Mouse (Mus musculus): ENCODE data around the gene Cuzd1.
A peak's percentile ranks its signal among the peaks of the same experiment; 100 is the strongest.

Gene Cuzd1

DNA sequence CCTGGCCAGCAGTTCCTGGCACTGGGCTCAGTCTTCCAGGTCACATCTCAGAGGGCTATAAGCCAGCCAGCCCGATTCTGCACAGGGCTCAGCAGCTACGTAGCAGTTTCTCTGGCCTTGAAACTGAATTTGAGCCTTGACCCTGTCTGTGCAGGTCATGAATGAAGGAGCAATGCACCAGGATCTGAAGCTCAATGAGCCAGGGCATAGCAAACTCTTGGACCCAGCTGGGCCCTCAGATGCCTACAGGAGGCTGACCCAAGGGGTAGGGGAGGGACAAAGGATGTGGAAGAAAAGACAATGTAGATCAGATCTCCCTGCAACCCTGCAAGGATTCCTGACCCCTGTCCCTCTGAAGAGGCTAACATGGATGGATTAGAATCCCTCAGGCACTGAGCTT lies at the start of gene Cuzd1:
Cuzd1 (minus strand) TSS at position 101 of the 400 bp plus-strand sequence.
- no peak for DNase-seq

DNA sequence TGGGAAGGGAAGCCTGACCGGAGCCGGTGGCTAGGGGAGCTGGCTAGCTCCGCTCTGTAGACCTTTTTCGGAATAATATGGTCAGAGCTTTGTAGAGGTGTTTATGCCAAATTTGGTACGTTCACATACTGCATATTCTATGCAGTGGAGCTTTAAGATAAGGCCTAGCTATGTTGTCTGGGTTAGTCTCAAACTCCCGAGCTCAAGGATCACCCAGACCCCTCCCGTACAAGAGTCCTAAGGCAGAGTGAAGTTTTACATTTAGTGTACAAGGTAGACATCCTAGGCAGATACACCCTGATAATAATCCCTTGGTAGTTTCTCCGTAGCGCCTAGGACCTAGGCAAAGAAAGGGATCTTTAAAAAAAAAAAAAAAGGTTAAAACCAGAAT lies 49.4 kb upstream of the Cuzd1 start:
- DNase-seq, result no peak

DNA sequence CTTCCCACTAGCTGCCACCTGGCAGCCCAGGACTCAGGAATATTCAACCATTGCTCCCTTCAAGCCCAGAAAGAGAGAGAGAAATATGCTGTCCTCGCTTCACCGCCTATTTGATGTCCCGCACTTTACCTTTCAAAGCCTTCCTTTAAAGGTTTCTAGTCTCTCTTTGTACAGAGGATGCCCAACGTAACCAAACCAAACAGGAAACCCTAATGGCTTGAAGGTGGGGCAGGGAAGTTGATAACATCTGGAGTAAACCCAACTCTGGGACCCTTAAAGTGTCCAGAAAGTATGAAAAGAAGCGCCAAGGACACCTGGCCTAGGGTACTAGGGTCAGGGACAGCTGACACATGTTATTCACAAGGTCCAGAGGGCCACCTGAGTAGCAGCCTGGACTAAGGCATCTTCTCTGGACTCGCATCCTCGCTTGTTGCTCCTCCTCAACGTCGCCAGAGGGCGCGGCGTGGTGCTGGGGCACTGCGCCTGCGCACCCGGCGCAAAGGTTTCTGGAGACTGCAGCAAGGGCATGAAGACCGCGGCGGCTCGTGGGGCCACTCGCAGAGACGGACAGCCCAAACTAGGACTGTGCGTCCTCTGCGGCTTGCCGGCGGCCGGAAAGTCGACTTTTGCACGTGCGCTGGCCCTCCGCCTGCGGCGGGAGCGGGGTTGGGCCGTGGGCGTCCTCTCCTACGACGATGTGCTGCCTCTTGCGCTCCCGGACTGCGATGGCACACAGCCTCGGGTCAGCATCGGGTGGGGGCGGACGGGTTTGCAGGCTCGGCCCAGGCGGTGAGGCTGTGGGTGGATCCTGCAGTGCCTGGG lies 48.8 kb upstream of the Cuzd1 start, which contains the start of gene Pstk:
Pstk (plus strand) TSS at position 494 of the 822 bp plus-strand sequence.
- peak; percentile 82 to 85 for DNase-seq

DNA sequence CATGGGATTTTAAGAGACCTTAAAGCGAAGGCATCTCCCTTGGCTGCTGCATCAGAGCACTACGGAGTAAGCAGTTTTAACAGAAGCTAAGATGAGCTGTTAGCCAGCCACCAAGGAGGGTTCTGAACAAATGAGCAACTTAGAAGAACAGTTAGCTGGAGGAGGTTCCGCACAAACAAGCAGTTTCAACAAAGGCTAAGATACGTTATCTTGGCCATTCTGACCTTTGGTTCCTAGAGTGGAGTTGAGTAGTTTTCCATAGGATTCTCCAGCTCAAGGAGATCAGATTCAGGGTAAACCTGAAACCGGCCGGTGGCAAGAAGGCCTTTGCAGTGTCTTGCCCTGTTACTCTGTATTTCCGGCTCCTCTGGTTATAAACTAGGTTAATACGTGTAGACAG lies 42.0 kb upstream of the Cuzd1 start:
- no peak for DNase-seq

DNA sequence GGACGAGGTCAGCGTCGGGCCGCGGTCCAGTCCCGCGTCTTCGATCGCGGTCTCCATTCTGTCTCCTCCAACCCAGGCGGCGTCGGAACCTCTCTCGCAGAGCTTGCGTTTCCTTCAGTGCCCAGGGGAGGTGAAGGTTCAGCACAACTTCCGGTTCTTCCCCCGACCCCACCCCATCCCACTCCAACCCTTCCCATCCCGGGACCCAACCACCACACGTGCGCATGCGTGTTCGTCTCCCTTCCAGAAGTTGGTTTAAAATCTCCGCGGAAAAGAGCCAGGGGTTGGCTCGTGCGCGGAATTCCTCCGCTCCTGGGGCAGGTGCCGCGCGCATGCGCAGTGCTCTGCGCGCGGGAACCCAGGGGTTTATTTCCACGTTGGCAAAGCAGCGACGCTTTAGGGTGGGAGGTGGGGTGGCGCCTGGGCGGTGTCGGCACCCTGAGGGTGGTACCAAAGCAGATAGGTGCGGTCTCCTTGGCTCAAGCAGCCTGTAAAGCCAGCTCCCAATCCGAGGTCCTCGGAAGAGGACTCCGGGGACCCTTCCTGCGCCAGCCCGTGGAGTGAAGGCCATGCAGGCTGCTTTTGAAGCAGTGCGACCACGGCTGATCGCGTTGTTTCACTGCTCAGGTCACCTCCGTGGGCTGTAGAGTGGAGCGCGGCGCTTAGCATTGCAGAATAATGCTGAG lies 40.7 kb upstream of the Cuzd1 start, which contains the start of gene 2310057M21Rik:
2310057M21Rik (minus strand) TSS at position 145 of the 686 bp plus-strand sequence.
- peak; percentile 87 for DNase-seq

DNA sequence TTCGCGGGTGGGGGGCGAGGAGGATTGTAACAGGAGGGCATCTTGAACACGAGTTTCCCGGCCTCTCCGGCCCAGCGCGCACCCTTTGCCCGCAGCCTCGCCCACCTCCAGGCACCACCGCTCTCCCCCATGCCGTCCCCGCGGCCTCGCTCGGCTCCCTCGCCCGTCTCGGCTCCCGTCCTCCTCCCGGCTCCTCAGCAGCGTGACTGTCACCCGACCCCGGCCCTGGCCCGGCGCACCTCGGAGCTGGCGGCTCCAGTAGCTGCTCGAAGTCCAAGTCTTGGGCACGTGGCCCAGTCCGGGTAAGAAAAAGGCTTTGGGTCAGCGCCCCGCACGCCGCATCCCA lies 40.1 kb upstream of the Cuzd1 start:
- no peak for DNase-seq

DNA sequence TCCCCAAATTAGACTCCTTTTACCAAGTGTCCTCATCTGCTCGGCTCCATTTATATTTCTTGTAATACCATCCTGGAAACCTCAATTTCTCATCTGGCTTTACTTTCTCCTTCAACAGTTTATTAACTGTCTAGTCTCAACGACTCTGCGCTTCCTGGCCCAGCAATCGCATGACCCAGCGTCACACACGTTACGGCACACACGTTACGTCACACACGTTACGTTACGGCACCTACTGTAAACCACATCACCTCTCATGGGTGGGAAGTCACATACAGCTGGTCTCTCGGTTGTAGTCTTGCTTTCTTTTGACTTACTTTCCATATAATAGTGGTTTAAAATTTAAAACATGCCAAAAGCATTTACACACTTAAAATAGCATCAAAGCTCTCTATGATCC lies 34.0 kb upstream of the Cuzd1 start:
- DNase-seq, result no peak

DNA sequence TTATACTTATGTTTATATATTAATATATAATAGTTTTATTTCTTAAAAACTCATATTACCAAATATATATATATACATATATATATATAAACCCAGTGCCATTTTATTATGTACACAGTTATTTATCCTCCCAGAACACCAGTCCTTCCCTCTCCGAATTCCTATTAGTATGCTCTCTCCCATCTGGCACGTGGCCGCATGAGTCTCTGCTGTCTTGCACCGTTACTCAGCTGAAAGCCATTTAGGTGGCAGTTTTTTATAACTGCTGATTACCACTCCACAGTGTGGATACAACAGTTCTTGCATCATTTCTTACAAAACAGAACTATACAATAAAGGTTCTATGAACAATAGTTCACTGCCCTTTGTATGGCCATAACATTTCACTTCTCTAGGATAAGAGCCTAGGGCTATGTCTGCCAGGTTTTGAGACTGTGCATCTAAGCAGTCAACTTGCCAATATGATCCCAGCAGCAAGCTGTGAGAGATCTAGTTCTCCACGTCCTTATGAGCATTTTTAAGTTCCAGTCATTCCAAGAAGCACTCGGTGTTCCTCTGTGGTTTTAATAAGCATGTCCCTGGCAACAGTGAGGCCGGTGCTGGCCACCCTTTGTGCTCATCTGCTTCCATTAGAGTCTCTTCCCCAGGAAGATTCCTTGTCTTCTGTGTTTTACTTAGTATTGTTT lies 23.9 kb upstream of the Cuzd1 start:
- DNase-seq, result no peak

DNA sequence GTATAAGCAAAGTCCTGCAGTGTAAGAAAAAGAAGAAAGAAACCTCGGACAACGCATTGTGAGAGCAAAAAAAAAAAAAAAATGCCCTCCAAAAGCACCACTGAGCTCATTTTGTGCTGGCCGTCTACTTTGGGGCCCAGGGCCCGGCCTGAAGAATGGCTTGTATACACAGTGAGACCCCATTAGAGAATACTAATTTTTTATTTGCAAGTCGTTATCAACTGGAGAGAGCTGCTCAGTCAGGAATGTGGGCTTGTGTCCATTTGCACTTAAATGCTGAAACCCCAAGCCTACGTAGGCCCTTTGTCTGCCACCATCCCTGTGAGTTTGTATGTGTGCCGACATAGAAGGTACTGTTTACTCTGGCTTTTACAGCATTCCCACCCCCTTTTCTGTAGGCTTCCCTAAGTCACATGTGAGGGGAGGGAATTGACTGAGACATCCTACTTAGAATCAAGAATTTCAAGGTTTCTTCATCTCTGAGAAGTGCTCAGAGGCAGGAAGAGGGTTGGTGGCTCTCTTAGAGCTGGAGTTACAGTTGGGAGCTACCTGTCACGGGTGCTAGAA lies 15.5 kb upstream of the Cuzd1 start:
- no peak for DNase-seq

DNA sequence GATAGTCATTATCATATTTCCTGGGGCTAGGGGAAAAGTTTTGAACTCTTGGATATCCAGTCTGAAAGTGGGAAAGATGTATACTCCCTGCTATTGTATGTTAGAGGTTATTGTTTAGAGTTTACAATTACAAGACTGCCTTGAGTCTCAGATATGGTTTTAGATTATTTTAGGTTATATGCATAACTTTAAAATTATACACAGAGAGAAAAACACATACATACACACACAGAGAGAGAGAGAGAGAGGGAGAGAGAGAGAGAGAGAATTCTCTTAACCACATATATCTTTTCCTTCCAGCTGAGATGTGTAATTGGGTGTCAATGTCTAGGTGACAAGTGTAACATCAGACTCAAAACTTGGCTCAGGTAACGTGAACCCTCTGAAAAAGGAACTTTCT lies 11.5 kb upstream of the Cuzd1 start, which contains the start of gene Fam24a:
Fam24a (plus strand) TSS at position 301 of the 400 bp plus-strand sequence.
- no peak for DNase-seq

DNA sequence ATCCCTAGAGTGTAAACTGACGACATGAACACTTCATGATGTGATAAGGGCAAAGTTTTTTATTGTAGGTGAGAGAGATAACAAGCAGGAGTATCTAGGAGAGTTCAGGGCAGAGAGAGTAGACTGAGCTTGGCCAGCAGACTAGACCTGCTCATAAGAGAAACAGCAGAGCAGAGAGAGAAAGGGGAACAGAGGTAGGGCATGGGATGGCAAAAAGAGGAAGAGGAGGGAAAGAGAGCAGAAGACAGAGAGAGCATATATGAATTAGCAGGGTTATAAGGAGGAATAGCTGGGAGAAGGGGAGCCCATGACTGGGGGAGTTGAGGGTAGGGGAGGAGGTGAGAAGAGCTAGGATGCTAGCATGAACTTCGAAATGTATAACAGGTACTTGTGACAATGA lies 9.6 kb upstream of the Cuzd1 start:
- no peak for DNase-seq

DNA sequence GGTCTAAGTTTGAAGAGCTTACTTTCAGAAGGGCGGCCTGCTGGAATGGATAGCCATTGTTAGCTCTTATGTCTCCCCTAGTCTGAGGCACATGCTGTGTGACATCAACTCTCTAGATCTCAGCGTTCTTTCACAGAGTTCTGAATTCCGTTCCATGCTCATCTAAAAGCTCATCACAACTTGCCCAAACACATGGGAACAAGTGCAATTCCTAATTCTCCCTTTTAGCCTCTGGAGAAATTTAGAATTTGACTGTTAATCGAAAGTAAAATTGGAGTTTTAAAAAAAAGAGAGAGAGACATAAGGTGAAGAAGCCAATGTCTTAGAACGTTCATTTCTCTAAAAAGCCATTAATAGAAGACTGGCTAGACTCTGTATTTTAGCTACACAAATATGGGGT lies 7.3 kb upstream of the Cuzd1 start, which contains the start of gene Fam24b:
Fam24b (minus strand) TSS at position 101 of the 400 bp plus-strand sequence.
- no peak for DNase-seq

DNA sequence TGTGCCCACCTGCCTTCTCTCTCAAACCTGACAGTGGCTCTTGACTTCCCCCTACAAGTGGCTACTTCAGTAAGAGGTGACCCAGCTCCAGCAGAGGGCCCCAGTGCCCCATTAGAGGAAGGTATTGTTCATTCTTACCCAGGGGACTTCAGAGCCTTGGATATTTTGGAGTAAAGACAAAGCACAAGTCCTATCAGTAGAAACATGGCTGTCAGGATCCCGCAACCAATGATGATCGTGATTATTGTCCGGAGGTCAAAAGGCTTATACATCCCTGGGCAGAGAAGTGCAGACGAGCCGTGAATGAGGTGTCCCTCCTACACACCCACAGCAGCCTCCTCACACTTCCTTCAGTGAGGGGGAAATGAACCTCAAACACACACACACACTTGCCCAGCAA lies 5.0 kb upstream of the Cuzd1 start:
- no peak for DNase-seq

DNA sequence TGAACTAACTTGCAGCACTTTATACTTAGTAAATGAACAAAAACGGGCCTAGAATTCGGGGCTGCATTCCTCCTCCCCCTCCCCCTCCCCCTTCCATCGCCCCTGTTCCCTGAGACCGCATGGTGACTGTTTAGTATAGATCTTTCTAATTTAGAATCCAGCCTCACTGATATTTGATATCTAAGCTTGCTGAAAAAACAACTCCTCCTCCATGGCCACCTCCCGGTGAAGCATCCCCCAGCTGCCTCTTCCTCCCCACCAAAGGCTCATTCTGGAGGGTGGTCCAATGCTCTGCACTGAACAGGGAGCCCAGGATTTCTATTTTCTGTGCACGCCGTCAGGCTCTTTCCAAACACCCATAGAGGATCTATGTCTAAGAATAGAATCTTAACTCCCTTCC lies 3.8 kb downstream of the Cuzd1 start:
- no peak for DNase-seq

DNA sequence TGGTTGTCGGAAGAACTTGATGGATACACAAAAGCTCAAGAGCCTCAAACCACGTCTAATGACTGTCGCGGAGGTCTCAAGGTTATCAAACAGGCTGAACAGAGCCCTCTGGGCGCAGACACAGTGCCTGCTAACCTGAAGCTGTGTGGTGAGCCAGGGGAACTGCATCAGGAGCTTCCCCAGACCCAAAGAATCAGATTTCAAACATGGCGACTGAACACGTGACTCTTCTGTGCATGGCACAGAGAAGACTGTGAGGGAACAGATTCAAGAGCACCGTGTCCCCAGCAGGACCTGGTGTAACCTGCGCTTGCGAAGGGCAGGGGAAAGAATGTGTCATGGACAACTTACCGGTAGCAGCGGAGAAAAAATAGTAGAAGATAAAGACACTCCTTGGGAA lies 4.5 kb downstream of the Cuzd1 start:
- no peak for DNase-seq

DNA sequence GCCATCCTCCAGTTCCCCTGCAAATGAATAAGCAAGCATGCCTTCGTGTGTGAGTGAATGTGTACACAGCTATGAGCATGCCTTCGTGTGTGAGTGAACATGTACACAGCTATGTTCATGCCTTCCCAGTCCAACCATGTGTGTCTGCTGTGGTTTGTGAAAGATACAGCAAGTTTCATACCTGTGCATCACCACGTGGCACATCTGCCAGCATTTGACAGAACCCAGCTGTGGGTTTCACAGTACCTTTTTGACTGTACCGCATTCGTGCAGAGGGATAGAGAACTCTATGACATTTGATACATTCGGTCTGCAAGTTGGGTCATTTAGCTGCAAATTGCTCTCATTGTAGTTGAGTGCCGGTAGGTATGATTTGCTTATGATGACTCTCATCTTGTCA lies 7.6 kb downstream of the Cuzd1 start:
- no peak for DNase-seq

DNA sequence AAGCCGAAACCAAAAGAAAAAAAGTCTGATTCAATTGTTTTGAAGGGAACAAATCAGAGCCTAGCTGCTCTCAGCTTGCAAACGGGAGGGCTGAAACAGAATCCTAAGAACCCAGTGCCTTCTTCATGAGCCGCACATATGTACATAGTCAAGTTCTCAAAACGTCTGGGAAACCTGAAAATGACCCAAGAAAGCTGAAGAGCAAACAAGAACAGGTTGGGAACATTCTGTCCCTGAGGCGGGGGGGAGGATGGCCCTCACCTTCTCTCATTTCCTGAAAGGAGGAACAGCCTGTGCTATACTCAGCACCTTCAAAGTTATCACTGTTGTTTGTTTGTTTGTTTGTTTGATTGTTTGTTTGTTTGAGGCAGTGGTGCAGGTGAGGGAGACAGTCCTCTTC lies 15.4 kb downstream of the Cuzd1 start:
- no peak for DNase-seq

DNA sequence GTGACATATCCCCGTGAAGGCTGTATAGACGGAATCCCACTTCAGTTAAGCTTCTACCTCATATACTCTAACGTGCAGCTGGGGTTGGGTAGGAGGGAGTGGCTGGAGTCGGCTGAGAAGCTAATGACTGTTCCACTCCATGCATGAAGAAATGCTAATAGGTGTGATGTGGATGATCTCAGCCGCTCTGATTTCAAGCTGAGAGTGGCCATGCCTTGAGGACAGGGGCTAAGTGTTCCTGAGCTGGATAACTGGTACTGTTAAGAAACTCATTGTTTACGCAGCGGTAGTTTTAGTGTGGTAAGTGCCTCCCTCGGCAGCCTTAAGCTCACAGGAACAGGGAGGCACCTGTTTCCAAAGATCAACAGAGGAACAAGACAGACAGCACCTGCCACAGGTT lies 18.8 kb downstream of the Cuzd1 start:
- DNase-seq, result no peak

DNA sequence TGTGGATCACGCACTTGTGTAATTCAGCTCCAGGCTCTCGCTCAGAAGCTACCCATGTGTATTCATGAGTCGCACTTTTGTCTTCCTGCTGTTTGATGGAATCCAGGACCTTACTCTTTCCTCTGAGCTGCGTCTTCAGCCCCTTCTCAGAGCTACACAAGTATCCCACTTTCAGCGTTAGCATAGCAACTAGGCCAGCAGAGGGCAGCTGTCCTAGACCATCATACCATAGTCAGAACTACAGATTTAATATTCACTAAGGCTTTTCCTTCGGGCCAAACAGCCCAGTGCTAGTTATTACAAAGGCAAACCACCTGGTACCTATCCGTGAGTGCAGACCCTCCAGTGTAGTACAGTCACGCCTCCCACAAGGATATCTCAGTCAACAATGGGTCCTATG lies 24.9 kb downstream of the Cuzd1 start:
- DNase-seq, result no peak

DNA sequence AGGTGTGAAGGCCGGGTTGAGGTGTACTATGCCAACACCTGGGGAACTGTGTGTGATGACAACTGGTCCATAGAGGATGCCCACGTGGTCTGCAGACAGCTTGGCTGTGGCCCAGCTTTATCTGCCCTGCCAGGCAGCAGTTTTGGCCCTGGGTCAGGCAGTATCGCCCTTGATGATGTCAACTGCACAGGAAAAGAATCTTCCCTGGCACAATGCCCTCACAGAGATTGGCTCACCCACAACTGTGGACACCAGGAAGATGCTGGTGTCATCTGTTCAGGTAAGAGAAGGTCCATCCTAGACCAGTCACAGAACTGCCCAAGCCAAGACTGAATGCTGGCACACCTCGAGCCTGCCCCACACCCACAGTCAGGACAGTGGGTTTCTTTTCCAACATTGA lies 56.2 kb downstream of the Cuzd1 start:
- DNase-seq, result no peak

DNA sequence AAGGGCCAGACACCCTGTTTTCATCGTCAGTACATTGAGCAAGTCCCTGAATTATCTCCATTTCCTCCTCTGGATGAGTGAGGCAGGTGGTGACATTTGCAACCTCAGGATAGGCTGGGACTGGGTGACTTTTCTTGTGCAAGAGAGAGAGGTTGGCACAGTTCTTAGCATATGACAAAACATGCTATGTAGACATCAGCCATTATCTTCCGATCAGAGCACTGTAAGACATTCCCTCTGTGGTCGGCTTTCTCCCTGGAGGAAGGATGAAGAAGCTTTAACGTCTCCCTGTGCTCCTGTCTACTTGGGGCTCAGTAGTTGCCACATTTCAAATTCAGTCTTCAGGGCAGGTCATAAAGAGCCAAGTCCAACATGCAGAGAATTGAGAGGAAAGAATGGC lies 57.8 kb downstream of the Cuzd1 start:
- DNase-seq, result no peak

DNA sequence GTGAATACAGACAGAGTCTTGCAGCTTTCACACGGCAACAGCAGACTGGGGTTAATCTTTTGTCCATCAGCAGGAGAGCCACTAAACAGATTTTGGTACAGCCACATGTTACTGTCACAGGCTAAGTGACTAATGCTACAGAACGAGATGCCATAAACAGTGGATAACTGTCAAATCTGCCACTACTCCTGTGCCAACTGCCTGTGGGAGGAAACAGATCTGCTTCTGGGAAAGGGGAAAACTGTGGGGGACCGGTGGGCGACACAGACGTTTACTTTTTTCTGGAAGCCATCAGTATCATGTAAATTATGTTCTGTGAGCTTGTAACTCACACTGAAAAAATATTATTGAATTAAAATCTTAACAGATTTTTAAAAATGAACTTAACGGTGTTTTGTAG lies 61.1 kb downstream of the Cuzd1 start:
- no peak for DNase-seq

Data from thymus, postnatal 36 days (tissue).